Mouse (Mus musculus): ENCODE measurements around the gene Efcab12.
A peak's percentile ranks its signal among the peaks of the same experiment; 100 is the strongest.
"Not testable (repeated sequence)": the region's sequence is repeated elsewhere in the genome, so short reads cannot be mapped to it uniquely, and the experiment has no call there.

Gene Efcab12

DNA sequence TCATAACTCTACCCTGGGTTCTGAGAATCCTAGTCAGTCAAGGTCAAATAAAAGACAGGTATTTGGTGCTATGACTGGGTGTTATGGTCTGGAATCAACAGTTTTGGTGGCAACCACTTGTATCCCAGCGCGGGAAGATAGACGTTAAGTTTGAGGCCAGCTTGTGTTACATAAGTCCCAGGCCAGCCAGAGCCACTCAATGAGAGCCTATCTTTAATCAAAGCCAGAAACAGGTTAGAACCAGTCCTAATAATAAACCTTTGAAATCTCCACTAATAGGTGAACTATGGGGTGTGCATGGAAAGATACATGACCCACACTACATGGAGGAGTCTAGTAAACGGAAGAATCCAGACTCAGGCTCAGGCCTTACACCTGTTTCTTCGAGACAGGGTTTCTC lies 533 bp upstream of the Efcab12 start:
- DNase-seq = no peak

DNA sequence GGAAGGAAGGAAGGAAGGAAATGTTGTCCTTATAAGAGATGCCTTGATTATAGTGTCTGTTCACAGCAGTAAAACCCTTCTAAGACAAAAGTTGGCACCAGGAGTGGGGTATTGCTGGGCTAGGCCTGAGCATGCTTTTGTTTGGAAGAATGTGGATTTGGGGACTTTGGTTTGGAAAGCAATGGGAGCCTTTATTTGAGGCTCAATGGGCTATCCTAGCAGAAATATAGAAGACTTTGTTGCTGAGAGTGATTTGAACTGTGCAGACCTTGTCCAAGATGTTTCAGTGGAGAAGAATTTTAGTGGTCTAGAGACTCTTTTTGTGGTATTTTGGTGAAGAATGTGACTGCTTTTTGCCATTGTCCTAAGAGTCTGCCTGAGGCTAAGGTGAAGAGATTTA lies 4.4 kb downstream of the Efcab12 start:
- no peak for DNase-seq

DNA sequence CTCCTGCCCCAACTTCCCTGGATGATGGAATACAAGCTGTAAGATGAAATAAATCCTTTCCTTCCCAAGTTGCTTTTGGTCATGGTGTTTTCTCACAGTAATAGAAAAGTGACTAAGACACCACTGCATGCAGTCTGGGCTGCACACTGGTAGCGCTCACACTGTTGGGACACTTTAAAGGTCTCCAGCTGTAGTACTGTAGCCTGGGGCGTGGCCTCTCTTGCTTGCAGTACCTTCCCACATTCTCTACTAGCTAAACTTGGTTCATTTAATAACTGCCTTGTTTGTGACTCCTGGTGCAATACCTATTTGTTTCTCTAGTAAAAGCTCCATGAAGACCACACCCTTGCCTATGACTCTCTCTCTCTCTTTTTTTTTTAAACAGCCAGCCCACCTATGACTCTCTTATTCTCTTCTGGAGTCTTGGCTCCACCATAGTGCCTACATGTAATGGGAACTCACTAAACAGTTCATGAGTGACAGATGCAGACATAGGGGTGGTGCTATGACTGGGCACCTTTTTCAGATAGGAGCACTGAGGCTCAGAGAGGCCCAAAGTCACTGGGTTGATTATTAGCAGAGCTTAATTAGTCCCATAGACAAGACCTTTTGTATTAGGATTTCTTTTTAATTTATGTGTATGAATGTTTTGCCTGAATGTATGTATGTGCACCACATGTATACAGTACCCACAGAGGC lies 5.9 kb downstream of the Efcab12 start:
- DNase-seq = no peak

DNA sequence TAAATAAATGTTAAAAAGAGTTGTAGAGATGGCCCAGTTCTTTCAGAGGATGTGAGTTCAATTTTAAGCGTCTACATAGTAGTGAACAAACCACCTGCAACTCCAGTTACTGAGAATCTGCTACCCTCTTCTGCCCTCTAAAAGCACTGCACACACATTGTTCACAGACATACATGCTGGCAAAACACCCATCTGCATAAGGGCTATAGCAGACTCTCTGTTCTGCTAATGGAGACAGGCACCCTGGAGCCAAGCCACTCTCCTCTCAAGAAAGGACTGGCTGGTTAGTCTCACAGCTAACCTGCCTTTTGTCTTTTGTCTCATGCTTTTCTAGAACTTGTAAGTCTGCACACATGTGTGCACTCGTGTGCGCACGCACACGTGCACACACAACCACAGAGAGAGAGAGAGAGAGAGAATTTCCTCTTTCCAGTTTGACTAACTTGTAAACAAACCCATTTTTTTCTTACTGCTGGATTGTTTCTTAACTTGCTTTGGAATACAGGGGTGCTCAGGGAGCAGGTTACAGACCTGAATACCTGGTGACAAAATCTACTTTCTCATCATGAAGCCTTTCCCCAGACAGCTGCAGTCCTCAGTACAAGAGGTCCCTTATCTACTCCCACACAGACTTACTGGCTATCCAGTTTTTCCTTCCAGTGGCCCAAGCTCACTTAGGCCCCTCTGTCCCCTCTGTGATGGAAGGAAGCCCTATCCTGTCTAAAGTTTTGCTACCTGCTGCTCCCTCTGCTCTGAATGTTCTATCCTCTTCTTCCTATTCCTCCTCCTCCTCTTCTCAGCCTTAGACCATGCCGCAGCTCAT lies 7.2 kb downstream of the Efcab12 start:
- no peak for DNase-seq

DNA sequence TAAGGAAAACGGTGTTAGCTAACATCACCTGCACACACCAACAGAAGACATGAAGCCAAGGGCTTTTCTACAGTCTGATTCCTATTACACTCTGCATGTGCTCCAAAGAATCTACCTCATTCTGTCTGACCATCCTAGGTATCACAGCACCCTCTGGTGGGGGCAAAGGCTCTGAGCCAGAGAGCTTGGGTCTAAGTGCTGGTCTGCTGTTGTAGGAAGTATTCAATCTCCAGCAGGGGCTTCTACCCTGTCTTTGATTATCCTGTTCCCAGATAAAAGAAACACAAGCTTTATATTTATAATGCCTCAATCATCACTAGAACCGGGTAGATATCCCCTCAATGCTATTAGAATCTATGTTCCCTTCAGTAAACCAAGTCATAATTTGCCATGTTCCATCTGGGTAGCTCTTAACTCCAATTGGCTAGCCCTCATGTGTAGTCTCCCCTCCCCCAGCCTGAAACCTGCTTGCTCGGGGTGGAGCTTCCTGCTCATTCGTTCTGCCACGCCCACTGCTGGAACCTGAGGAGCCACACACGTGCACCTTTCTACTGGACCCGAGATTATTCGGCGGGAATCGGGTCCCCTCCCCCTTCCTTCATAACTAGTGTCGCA lies 14.3 kb downstream of the Efcab12 start:
- DNase-seq = not testable (repeated sequence)

DNA sequence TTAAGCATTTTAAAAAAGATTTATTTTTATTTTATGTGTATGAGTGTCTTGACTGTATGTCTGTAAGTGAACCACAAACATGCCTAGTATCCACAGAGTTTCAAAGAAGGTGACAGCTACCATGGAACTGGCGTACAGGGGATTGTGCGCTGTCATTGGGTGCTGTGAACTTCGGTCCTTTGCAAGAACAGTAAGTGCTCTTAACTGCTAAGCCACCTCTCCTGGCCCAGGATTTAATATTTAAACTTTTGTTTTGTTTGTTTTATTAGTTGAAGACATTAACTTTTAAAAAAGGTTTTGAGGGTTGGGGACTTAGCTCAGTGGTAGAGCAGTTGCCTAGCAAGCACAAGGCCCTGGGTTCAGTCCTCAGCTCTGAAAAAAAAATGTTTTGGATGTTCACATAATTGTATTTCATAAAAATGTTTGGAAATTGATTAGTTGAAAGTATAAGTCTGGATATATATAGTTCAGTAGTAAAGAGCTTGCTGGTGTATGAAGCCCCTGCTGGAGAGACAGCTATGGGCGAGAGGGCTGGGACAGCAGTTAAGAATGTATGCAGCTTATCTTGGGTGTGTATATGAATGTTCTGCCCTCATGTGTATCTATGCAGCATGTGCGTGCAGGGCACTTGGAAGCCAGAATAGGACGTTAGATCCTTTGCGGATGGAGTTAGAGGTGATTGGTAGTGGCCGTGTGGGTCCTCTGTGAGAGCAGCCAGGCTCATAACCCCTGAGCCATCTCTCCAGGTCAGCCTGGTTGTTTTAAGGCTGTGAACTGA lies 16.8 kb downstream of the Efcab12 start:
- DNase-seq = no peak

DNA sequence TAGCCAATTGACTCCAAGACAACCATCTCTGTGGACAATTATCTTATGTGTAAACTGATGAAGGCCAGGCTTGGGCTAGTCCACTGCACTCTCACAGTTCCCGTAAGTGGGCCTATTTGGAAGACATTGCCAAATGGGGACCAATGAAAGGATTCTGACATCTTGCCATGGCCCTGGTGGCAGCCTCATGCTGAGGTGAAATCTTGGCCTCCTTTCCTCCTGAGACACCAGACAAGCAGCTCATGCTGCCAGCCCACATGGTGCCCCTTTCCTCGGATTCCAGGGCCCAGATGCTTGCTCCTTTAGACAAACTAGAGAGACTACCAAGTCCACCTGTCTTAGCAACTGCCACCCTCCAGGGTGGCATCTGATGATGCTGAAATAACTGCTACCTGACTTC lies 20.1 kb downstream of the Efcab12 start:
- DNase-seq = peak; percentile 79

DNA sequence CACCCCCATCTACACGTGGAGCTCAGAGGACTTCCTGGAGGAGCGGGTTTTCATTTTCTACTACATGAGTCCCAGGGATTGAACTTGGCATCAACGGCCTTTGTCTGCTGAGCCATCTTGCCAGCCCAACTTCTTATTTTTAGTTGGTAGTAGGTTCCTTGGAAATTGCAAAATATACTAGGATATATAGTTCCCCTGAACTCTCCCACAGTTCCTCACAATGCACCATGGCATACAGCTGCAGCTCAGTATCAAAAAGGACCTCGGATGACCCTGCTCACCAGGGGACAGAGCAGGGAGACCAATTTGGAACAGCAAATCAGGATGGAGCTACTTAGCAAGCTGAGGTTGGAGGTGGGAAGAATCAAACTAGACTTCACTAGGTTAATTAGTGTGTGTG lies 23.2 kb downstream of the Efcab12 start:
- DNase-seq = peak; percentile 89

DNA sequence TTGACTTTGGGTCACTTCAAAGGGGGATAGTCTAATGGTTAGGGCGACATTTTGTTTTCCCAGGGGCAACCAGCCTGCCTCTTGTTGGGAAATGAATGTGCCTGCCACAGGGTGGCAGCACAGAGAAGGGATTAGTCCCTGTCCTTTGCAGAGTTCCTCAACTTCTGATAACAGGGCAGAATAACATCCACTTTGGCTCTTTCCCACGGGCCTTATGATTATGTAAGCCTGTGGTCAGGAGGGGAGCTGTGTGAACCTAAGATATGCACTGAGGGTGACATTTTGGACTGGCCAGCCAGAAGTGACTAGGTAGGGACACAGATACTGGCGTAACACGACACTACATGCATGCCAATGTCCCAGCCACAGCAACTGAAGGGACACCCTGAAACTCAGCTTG lies 24.1 kb downstream of the Efcab12 start:
- peak; percentile 98 for DNase-seq

DNA sequence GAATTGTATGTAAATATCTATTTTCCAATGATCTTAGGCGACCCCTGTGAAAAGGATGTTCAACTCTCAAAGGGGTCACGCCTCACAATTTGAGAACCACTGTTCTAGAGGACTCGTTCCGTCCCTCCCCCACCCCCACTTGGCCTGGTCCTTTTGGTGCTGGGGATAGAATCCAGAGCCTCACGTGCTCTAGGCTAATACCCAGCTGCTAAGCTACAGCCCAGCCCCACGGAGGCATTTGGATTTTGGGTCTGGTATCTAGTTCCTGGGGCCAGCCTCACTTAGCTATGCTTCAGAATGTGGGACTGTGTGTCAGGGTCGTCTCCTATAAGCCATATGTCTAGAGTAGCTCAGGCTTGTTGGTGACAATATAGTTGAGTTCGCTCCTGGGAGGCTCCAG lies 26.6 kb downstream of the Efcab12 start:
- no peak for DNase-seq

DNA sequence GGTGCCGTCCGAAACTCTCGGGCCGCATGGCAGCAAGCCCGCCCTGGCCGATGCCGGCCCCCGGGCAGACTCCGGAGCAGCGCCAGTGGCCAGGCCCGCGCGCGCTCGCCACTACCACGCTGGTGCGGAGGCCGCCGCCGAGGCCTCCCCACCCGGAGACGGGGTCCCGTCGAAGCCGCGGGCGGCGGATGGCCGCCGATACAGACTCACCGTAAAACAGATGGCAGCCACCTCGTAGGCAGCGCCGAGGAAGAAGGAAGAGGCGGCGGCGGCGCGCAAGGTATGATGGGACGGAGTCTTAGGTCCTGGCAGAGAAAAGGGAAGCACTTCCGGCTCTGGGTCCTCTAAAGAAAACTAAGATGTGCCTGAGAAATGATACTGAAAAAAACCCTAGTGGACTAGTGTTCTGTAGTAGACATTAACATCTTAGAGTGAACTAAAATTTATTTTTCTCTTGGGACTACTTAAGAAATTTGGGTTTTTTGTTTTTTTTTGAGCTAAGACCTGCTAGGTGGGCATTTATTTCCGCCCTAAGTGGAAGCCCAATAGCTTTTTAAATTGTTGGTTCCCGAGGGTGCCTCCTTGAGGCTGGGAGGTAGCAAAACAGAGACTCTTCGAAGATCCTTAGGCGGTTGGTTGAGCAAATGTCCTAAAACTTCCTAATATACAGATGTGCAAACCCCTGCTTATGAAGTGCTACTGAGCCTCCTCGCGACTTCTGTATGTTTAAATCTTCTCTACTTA lies 29.6 kb downstream of the Efcab12 start, which contains the start of gene Rpl32:
Rpl32 (minus strand) TSS at position 260 of the 744 bp plus-strand sequence.
- peak; percentile 99 for DNase-seq

DNA sequence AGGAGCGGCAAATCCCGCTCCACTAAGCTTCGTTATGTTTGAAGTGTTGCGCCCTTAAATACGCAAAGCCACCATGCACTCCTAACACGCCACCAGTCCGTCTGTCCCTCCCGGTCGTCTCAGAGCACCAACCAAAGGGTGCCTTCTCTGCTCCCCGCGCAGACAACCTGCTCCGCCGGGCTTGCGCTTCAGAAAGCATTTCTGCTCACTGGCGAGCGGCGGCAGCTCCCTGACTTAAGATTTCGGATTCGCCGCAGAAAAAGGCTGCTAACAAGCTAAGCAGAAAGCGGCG lies 30.1 kb downstream of the Efcab12 start:
- peak; percentile 92 for DNase-seq

DNA sequence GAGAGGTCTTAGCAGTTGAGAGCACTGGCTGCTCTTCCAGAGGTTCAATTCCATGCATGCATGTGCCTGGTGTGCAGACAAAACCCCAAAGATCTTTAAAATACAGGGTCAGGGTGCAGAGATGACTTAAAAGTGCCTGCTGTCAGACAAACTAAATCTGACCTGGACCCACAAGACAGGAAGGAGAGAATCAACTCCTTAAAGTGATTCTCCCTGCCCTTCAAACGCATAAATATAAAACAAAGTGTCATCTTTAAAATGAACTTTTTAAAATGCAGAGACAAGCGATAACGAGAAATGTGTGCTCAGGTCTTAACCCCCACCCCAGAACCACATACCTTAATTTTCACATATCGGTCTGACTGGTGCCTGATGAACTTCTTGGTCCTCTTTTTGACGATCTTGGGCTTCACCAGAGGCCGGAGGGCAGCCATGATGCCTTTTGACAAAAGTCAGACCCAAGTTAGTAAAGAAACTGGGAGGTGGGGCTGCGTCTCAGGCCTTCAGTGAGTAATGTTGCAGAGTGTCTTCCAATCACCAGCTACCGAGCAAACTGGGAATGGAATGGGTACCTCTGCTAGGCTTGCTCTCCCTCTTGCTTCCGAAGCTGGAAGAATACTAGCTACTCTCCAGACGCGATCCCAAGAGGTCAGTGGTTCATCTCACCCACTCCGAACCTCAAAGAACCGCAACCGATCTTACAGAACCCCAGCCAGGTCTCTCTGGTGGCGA lies 30.6 kb downstream of the Efcab12 start:
- DNase-seq = no peak

DNA sequence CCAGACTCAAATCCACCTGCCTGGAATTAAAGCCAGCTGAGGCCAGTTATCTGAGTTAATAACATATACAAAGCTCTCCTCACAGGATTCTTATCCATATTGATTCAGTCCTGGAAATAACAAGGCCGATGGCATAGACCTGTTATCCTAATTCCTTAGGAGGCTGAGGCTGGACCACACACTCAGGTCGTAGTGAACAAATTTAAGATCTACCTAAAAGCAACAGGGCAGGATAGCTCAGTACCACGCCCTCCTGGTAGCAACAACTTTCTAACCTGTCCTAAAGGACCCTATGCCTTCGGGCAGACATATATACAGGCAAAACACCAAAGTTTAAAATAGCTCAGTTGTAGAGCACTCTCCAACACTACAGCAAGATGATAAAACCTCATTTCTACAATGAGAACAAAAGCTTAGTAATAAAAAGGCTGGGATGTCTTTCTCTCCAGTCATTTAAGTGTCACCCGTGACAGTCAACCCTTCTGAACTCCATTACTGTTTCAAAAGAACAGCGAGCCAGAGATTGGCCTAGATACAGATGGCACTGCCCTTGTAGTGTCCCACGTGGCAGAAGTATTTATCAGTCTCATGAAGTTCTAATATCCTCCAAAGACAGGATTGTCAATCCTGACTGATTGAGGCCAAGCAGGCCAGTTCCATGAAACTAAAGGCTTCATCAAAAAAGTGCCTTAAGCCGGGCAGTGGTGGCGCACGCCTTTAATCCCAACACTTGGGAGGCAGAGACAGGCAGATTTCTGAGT lies 33.6 kb downstream of the Efcab12 start:
- DNase-seq = no peak

DNA sequence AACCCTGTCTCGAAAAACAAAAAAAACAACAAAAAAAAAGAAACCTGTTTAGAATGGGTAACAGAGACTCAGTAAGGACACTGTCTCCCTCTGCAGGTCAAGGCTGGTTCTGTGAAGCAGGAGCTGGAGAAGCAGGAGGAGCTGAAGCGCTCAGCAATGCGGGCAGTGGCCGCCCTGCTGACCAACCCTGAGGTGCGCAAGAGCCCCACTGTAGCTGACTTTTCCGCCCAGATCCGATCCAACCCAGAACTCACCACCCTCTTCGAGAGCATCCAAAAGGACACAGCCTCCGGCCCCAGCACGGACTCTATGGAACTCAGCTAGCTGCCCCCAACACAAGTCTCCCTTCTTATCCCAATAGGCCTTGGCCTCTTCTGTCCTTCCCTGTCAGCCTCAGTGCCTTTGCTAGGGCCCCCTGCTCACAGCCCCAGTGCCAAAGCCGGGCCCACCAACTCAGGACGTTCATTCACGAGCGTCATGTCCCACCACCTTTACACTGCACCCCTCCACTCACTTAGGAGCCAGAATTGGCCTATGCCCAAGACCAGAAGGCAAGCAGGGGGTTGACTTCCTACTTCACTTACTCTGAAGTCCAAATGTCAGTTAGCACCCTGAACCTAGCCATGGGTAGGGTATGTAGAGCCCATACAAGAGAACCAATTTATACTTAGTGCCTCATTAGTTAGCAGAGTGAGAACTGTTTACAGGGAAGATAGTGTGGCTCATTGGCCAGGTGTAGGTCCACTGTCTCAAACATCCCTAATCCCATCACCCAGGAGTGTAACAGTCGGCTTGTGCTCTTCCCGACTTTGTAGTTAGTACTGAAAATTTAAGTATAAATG lies 34.5 kb downstream of the Efcab12 start:
- DNase-seq = peak; percentile 95

DNA sequence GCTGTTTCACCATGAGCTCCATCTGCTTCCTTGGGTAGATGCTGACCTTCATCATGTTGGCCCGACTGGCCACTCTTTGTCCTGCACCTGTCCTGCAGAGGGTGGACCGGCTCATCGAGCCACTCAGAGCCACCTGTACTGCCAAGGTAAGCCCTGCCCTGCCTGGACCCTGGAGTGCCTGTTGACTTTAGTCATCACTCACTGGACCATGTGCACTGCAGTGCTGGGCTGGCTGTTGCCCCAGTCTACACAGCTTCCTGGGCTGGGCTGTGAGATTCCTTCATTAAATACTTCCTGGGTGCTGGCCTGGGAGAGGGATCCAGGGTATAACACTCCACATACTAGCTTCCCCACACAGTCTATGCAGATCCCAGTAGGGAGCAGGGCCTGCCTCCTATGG lies 36.4 kb downstream of the Efcab12 start:
- DNase-seq = no peak

DNA sequence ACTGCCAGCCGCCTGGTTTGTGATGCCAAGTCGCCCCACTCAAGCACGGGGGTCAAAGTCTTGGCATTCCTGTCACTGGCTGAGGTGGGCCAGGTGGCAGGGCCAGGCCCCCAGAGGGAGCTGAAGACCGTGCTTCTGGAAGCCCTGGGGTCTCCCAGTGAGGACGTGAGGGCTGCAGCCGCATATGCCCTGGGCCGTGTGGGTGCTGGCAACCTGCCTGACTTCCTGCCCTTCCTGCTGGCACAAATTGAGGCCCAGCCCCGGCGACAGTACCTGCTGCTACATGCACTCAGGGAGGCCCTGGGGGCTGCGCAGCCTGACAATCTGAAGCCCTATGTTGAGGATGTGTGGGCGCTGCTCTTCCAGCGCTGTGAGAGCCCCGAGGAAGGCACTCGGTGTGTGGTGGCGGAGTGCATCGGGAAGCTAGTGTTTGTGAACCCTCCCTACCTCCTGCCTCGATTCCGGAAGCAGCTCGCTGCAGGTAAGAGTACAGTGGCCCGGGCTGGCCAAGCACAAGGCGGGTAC lies 45.5 kb downstream of the Efcab12 start:
- peak; percentile 93 for DNase-seq

DNA sequence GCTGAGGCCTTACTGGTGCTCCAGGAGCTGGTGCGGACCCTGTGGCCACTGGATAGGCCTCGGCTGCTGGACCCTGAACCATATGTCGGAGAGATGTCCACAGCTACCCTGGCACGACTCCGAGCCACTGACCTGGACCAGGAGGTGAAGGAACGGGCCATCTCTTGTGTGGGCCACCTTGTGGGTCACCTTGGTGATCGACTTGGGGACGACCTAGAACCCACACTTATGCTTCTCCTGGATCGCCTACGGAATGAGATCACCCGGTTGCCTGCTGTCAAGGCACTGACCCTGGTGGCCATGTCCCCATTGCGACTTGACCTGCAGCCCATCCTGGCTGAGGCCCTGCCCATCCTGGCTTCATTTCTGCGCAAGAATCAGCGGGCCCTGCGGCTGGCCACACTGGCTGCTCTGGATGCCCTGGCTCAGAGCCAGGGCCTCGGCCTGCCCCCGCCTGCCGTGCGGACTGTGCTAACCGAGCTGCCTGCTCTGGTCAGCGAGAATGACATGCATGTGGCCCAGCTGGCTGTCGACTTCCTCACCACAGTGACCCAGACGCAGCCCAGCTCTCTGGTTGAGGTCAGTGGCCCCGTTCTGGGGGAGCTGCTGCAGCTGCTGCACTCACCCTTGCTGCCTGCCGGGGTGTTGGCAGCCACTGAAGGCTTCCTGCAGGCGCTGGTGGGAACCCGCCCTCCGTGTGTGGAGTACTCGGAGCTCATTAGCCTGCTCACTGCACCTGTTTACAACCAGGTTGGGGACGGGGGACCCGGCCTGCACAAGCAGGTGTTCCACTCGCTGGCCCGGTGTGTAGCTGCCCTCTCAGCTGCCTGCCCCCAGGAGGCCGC lies 46.1 kb downstream of the Efcab12 start:
- DNase-seq = peak; percentile 97

DNA sequence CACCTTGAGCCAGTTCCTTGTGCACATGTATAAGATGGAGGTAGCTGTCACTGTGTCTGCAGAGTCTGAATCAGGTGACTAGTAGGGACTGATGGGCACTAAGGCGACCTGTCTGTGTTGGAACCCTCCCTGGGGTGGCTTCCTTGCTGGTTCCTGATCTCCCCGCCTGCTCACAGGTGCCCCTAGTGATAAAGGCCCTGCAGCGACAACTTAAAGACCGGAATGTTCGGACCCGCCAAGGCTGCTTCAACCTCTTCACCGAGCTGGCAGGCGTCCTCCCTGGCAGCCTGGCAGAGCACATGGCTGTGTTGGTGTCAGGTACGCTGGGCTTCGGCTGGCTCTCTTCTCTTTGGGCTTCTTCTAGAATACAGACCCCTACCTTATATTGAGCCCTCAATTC lies 47.2 kb downstream of the Efcab12 start:
- peak; percentile 96 for DNase-seq

Measured in heart, adult 11 months (tissue).